Comparison of ENCODE assay signal across 8 mouse cellular contexts in genomic region chr13:56221129-56221910, GRCm38 (mm10). TPM values are rescaled to one million over a fixed set of nuclear protein-coding genes. Genes with fewer than 3 reads are reported as not detected.
DNase-seq lines count a peak whose midpoint lies in the region; ATAC-seq and TF ChIP-seq lines count a peak whose summit lies in the region.

No protein-coding gene starts in this region.

- TF ChIP-seq CTCF in ES-Bruce4 (IDR thresholded peaks at IDR 0.05; ENCODE audit: low read depth, low read length) = no peak
- TF ChIP-seq CTCF in thymus, adult 2 months (IDR thresholded peaks at IDR 0.05; ENCODE audit: borderline replicate concordance, control insufficient read depth, extremely low read depth, insufficient read depth, low read length, poor library complexity) = no peak

- no peak overlapping the region for H3K27ac ChIP-seq in heart, embryonic 12.5 days (ENCODE audit: poor library complexity, severe bottlenecking)
- no peak overlapping the region for H3K27ac ChIP-seq in ES-Bruce4 (ENCODE audit: insufficient read depth, low read length)
- peak overlapping the region; percentile 97 for H3K27ac ChIP-seq in forebrain, embryonic 12.5 days
- H3K27ac ChIP-seq in limb, embryonic 12.5 days = no peak overlapping the region
- no peak overlapping the region for H3K27ac ChIP-seq in thymus, adult 2 months (ENCODE audit: control insufficient read depth, insufficient read depth, low read length)

- no peak for TF ChIP-seq EP300 in ES-Bruce4 (IDR thresholded peaks at IDR 0.05; ENCODE audit: insufficient read depth, low read depth, low read length)

- H3K4me2 ChIP-seq in heart, embryonic 12.5 days = peak overlapping the region; percentile 78
- H3K4me2 ChIP-seq in forebrain, embryonic 12.5 days = peak overlapping the region; percentile 63
- H3K4me2 ChIP-seq in limb, embryonic 12.5 days = peak overlapping the region; percentile 93

- H3K27me3 ChIP-seq in heart, embryonic 12.5 days (replicated peaks) = peaks cover 91% of the 10 kb centered on the region
- H3K27me3 ChIP-seq in ES-Bruce4 (ENCODE audit: control insufficient read depth, insufficient read depth, low read length, poor library complexity, severe bottlenecking) = peaks cover 4% of the 10 kb centered on the region; the same call in 1 of the 2 replicates
- peaks cover 77% of the 10 kb centered on the region for H3K27me3 ChIP-seq in forebrain, embryonic 12.5 days
- peaks cover 82% of the 10 kb centered on the region for H3K27me3 ChIP-seq in limb, embryonic 12.5 days
- H3K27me3 ChIP-seq in thymus, adult 2 months (ENCODE audit: control insufficient read depth, insufficient read depth, low read length) = peaks cover 11% of the 10 kb centered on the region; the same call in 1 of the 2 replicates

- WGBS in heart, embryonic 12.5 days = 1% methylated on average over 46 of the region's 46 CpGs
- 1% methylated on average over 46 of the region's 46 CpGs for WGBS in forebrain, embryonic 12.5 days
- WGBS in limb, embryonic 12.5 days = under 1% methylated on average over 45 of the region's 46 CpGs
- 8% methylated on average over 46 of the region's 46 CpGs for WGBS in thymus, adult 2 months

- no peak for DNase-seq in heart, postnatal 4 days
- peak; percentile 25 for DNase-seq in right cerebral cortex, postnatal 14 days
- DNase-seq in urinary bladder, postnatal 14 days (ENCODE audit: low spot score) = no peak
- no peak for DNase-seq in thymus, adult 2 months

- peak overlapping the region; percentile 46 for H3K4me3 ChIP-seq in heart, embryonic 12.5 days
- H3K4me3 ChIP-seq in ES-Bruce4 (ENCODE audit: low read depth, low read length) = peak overlapping the region; percentile 29
- H3K4me3 ChIP-seq in forebrain, embryonic 12.5 days (replicated peaks) = peak overlapping the region; percentile 36
- peak overlapping the region; percentile 47 for H3K4me3 ChIP-seq in limb, embryonic 12.5 days (replicated peaks)
- H3K4me3 ChIP-seq in thymus, adult 2 months (ENCODE audit: control insufficient read depth, insufficient read depth, low read length) = no peak overlapping the region

- no peak for TF ChIP-seq POLR2A in ES-Bruce4 (IDR thresholded peaks at IDR 0.05; ENCODE audit: insufficient read depth, low read length)
- no peak for TF ChIP-seq POLR2A in thymus, adult 2 months (IDR thresholded peaks at IDR 0.05; ENCODE audit: control insufficient read depth, extremely low read depth, insufficient read depth, low read length, poor library complexity)

- H3K9ac ChIP-seq in heart, embryonic 12.5 days = no peak overlapping the region; the same call in 1 of the 2 replicates
- peak overlapping the region; percentile 3; the same call in 1 of the 2 replicates for H3K9ac ChIP-seq in ES-Bruce4 (ENCODE audit: low read depth, poor library complexity, severe bottlenecking)
- H3K9ac ChIP-seq in forebrain, embryonic 12.5 days = peak overlapping the region; percentile 50
- H3K9ac ChIP-seq in limb, embryonic 12.5 days (replicated peaks) = peak overlapping the region; percentile 52

- no peaks in the 10 kb centered on the region for H3K9me3 ChIP-seq in heart, embryonic 12.5 days (replicated peaks)
- no peaks in the 10 kb centered on the region for H3K9me3 ChIP-seq in ES-Bruce4 (replicated peaks; ENCODE audit: control insufficient read depth, insufficient read depth, low read length, poor library complexity, severe bottlenecking)
- H3K9me3 ChIP-seq in forebrain, embryonic 12.5 days = no peaks in the 10 kb centered on the region
- H3K9me3 ChIP-seq in limb, embryonic 12.5 days = no peaks in the 10 kb centered on the region

- H3K36me3 ChIP-seq in heart, embryonic 12.5 days = no peaks in the 10 kb centered on the region
- no peaks in the 10 kb centered on the region for H3K36me3 ChIP-seq in ES-Bruce4 (ENCODE audit: control insufficient read depth, insufficient read depth, low read length, poor library complexity, severe bottlenecking)
- H3K36me3 ChIP-seq in forebrain, embryonic 12.5 days (replicated peaks) = no peaks in the 10 kb centered on the region
- no peaks in the 10 kb centered on the region for H3K36me3 ChIP-seq in limb, embryonic 12.5 days
- H3K36me3 ChIP-seq in thymus, adult 2 months (ENCODE audit: control insufficient read depth, insufficient read depth, low read length) = no peaks in the 10 kb centered on the region

- H3K4me1 ChIP-seq in heart, embryonic 12.5 days (replicated peaks) = peaks cover 23% of the 10 kb centered on the region
- H3K4me1 ChIP-seq in ES-Bruce4 (ENCODE audit: control insufficient read depth, insufficient read depth, low read length) = peaks cover 6% of the 10 kb centered on the region
- peaks cover 44% of the 10 kb centered on the region for H3K4me1 ChIP-seq in forebrain, embryonic 12.5 days
- peaks cover 25% of the 10 kb centered on the region for H3K4me1 ChIP-seq in limb, embryonic 12.5 days (replicated peaks)
- peaks cover 17% of the 10 kb centered on the region for H3K4me1 ChIP-seq in thymus, adult 2 months (replicated peaks; ENCODE audit: control insufficient read depth, insufficient read depth, low read length)

- ATAC-seq in heart, embryonic 12.5 days (ENCODE audit: insufficient number of reproducible peaks, low FRiP score) = no peak; the same call in 1 of the 2 replicates
- ATAC-seq in forebrain, embryonic 12.5 days (ENCODE audit: low FRiP score) = peak; percentile 87
- 0 out of 2 replicates have a peak, but pooled peaks have one; percentile 52 for ATAC-seq in limb, embryonic 12.5 days (ENCODE audit: insufficient number of reproducible peaks, insufficient read depth, low FRiP score, low TSS enrichment, low read depth)

RNA-seq across cellular contexts. Expression of gene Neurog1, which starts 30.6 kb away (rescaled TPM):
- not detected in 2 replicates for polyA plus RNA-seq in heart, embryonic 12.5 days (2016; fragmentation: Nextera tagmentation; extraction: Ambion mirVana)
- not detected for total RNA-seq in heart, postnatal 4 days (2021)
- polyA plus RNA-seq in ES-Bruce4 (2011; ENCODE audit: insufficient read depth, insufficient read length, low read depth, missing spikeins) = 0.36 TPM in 1 of 2 replicates, not detected in the other
- polyA plus RNA-seq in forebrain, embryonic 12.5 days (2016; fragmentation: Nextera tagmentation; extraction: Ambion mirVana) = 16.2 and 19.5 TPM in 2 replicates
- polyA plus RNA-seq in limb, embryonic 12.5 days (2016; fragmentation: Nextera tagmentation; extraction: Ambion mirVana) = not detected in 2 replicates
- polyA plus RNA-seq in thymus, adult 2 months (2012; rRNA removed) = 0.17 and 0.24 TPM in 2 replicates

RNA-seq across cellular contexts. Expression of gene Tifab, which starts 42.6 kb away (rescaled TPM):
- 0.72 and 0.81 TPM in 2 replicates for polyA plus RNA-seq in heart, embryonic 12.5 days (2016; fragmentation: Nextera tagmentation; extraction: Ambion mirVana)
- total RNA-seq in heart, postnatal 4 days (2021) = under 1 TPM; 0.65 to 0.69 TPM
- 0.18 TPM in 1 of 2 replicates, not detected in the other for polyA plus RNA-seq in ES-Bruce4 (2011; ENCODE audit: insufficient read depth, insufficient read length, low read depth, missing spikeins)
- polyA plus RNA-seq in forebrain, embryonic 12.5 days (2016; fragmentation: Nextera tagmentation; extraction: Ambion mirVana) = 0.64 and 0.77 TPM in 2 replicates
- 1.3 and 1.7 TPM in 2 replicates for polyA plus RNA-seq in limb, embryonic 12.5 days (2016; fragmentation: Nextera tagmentation; extraction: Ambion mirVana)
- polyA plus RNA-seq in thymus, adult 2 months (2012; rRNA removed) = 8.3 and 9.4 TPM in 2 replicates

Comparison
In these comparisons a context has a peak if more than half of its experiments do, and no peak if none do; other contexts are left out.
1. RNA of gene Neurog1, which starts 30.6 kb away (polyA plus RNA-seq): 16.2 to 19.5 TPM in forebrain, embryonic 12.5 days; 0.36 TPM in ES-Bruce4, 0.17 to 0.24 TPM in thymus, adult 2 months, not detected in limb, embryonic 12.5 days and not detected in heart, embryonic 12.5 days; every median in the first group is over 10 times any median in the second.
2. Peak in every context shown above with its lines, with median percentiles within 50 percentile points of each other: H3K4me2 ChIP-seq.